Mouse (Mus musculus) forebrain, embryonic 14.5 days (tissue): Measurements from ENCODE around the gene Akt1. TPM values are rescaled to one million over a fixed set of nuclear protein-coding genes. Genes with fewer than 3 reads are reported as not detected.
A peak's percentile ranks its signal among the peaks of the same experiment; 100 is the strongest.

Experiments
- ATAC-seq: fragments of 200-750 bp; cut with Nextera tagmentation; 2 replicates; pipeline ENCODE4 v1.8.0; 2017; ENCODE audit warnings: mild to moderate bottlenecking, moderate library complexity
- DNase-seq: peaks from one replicate; pipeline ENCODE4 v3.0.0-alpha.2; 2015; ENCODE audit warnings: low spot score
- H3K27ac ChIP-seq: fragments of 300-500 bp; sonication (generic); 2 replicates; pipeline ENCODE4 v1.5.1; 2014; ENCODE audit warnings: low read depth, mild to moderate bottlenecking, control low read depth, low read length, moderate library complexity
- H3K27me3 ChIP-seq: fragments of 300-500 bp; sonication (generic); replicated peaks from 2 replicates; pipeline ENCODE4 v1.6.1; 2014; ENCODE audit warnings: low read length, control low read depth, mixed read lengths; ENCODE audit not compliant: control insufficient read depth, insufficient read depth
- H3K36me3 ChIP-seq: fragments of 300-500 bp; sonication (generic); 2 replicates; pipeline ENCODE4 v1.6.1; 2014; ENCODE audit warnings: low read length, control low read depth; ENCODE audit not compliant: control insufficient read depth, insufficient read depth
- H3K4me1 ChIP-seq: fragments of 300-500 bp; sonication (generic); 2 replicates; pipeline ENCODE4 v1.6.1; 2014; ENCODE audit warnings: antibody characterized with exemption, low read length, control low read depth; ENCODE audit not compliant: control insufficient read depth, insufficient read depth
- H3K4me2 ChIP-seq: fragments of 300-500 bp; sonication (generic); 2 replicates; pipeline ENCODE4 v1.6.1; 2014; ENCODE audit warnings: mild to moderate bottlenecking, control low read depth, low read length
- H3K4me3 ChIP-seq: fragments of 300-500 bp; sonication (generic); 2 replicates; pipeline ENCODE4 v1.5.1; 2014; ENCODE audit warnings: low read depth, low read length, control low read depth
- H3K9ac ChIP-seq: fragments of 300-500 bp; sonication (generic); 2 replicates; pipeline ENCODE4 v1.6.1; 2014; ENCODE audit warnings: mild to moderate bottlenecking, low read length, control low read depth, moderate library complexity
- H3K9me3 ChIP-seq: fragments of 300-500 bp; sonication (generic); replicated peaks from 2 replicates; pipeline ENCODE4 v1.6.1; 2016; ENCODE audit warnings: low read length, control low read depth, mixed read lengths; ENCODE audit not compliant: control insufficient read depth
- WGBS: fragments of 180-500 bp; shearing (Covaris S2); extraction: QIAGEN DNeasy Blood & Tissue Kit; methylation state at CpG from one replicate; pipeline ENCODE4 v1.1.7; 2014; 5-methylcytosine and 5-hydroxymethylcytosine counted together
- polyA plus RNA-seq: library from polyadenylated mRNA; unstranded; fragments of >200 nt; fragmentation: Nextera tagmentation; extraction: Ambion mirVana; gene quantifications from 2 replicates; pipeline ENCODE4 v1.2.1, GENCODE M21; 2014

Akt1 gene
- 61.7 and 65.4 TPM in 2 replicates for polyA plus RNA-seq

DNA sequence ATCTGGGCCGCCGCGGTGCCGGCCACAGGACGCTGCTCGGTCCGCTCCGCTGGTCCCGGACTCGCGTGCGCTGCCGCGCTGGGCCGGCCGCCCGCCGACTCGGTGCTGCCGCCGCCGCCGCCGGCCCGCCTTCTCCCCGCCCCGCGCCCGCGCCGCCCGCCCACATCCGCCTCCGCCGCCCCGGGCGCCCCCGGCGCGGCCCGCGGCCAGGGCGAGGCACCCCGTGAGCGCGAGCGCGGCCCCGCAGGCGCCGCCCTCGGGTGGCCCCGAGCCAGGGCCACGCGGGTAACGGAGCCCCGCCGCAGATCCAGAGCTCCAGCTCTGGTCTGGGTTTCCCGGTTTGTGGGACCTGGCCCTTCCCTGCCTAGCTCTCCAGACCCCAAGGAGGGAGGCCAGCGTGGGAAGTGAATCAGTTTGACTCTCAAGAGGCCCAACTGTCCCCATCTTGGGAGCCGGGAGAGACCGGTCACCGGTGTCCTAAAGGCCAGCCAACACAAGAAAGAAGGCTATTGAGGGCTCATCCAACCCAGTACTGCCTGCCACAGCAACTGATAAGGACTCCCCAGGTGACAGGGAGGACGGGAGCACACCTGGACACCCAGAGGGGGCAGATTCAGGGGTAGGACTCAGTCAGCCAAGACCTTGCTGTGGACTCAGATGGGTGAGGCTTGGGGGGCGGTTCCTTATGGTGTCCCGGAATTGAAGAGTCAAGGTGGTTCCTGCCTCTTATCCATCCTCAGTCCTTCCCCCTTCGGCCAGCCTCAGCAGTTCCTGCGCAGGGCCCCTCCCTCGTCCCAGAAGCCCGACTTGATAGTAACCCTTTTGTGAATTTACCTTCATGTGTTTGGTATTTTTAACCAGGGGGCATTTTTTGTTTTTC lies at the start of gene Akt1:
Gene Akt1, minus strand, starts transcription at position 753 of the 880 bp plus-strand sequence.
- H3K4me1 ChIP-seq: peaks cover 28% of the 10 kb centered on the region
- no peaks in the 10 kb centered on the region for H3K9me3 ChIP-seq
- H3K27ac ChIP-seq: peak within 1 kb of the TSS; percentile 94
- peak within 1 kb of the TSS; percentile 99 for H3K9ac ChIP-seq
- ATAC-seq (peak; percentile 18; the same call in 1 of the 2 replicates), DNase-seq (peak; percentile 46)
- peak within 1 kb of the TSS; percentile 93 for H3K4me3 ChIP-seq
- peaks cover 19% of the 10 kb centered on the region for H3K36me3 ChIP-seq
- under 1% methylated on average over 41 of the region's 70 CpGs for WGBS
- peak within 1 kb of the TSS; percentile 91 for H3K4me2 ChIP-seq
- H3K27me3 ChIP-seq: peaks cover 16% of the 10 kb centered on the region; the same call in 1 of the 2 replicates

DNA sequence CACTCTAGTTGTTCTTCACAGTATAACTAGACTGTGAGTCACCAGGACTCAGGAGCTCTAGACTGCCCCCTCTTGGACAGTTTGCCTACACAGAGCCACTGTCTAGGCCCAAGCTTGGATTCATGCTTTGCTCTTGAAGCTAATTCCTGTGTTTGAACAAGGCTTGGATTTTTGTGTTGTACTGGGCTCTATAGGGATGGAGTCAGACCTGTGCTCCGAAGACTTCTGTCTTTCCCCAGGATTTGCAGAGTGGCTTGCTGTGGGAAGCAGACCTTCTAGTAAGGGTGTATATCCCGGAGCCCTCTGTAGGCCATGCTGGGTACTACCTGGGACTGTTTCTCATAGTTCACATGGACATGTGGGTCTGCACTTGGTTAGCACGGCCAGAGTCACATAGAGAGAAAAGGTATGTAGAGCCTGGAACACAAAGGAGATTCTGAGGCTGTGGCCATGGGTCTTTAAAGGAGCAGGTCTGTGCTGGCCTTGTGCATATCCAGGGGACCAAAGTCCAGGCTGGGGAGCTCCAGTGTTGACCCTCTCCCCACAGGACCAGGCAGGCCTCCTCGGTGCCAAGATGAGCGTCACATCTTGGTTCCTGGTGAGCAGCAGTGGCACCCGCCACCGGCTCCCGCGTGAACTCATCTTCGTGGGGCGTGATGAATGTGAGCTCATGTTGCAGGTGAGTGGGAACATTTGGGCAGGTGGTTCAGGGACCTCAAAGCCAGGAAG lies 49.6 kb upstream of the Akt1 start:
- Histone ChIP-seq H3K4me1 (peaks cover 8% of the 10 kb centered on the region; the same call in 1 of the 2 replicates), H3K4me3 (no peak overlapping the region), H3K27me3 (no peaks in the 10 kb centered on the region), H3K9ac (no peak overlapping the region), H3K27ac (no peak overlapping the region), H3K9me3 (no peaks in the 10 kb centered on the region), H3K36me3 (peaks cover 13% of the 10 kb centered on the region; the same call in 1 of the 2 replicates), H3K4me2 (no peak overlapping the region)
- 77% methylated on average over 11 of the region's 11 CpGs for WGBS
- DNase-seq (peak; percentile 76), ATAC-seq (peak; percentile 27; the same call in 1 of the 2 replicates)

DNA sequence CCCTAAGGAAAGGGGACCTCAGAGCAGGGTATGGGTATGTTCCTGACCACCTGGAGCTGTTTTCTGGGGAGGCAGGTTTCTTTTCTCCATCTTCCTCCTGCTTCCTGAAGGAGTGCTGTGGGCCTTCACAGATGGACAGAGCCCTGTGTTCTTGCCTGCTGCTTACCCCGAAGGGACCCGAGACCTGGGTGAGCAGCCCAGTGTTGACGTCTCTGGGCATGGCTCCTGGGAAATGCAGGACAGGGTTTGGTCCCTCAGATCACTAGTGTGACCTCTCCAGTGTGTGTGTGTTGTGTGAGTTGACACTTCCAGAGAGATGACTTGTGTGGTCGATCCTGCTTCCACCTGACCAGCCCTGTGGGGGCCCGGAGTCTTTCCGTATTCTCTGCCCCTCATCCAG lies 48.8 kb upstream of the Akt1 start:
- Histone ChIP-seq H3K4me3 (peak overlapping the region; percentile 79; the same call in 1 of the 2 replicates), H3K4me1 (peaks cover 8% of the 10 kb centered on the region; the same call in 1 of the 2 replicates), H3K9ac (no peak overlapping the region; the same call in 1 of the 2 replicates), H3K27ac (no peak overlapping the region), H3K4me2 (peak overlapping the region; percentile 92), H3K9me3 (no peaks in the 10 kb centered on the region), H3K27me3 (no peaks in the 10 kb centered on the region), H3K36me3 (peaks cover 13% of the 10 kb centered on the region; the same call in 1 of the 2 replicates)
- 88% methylated on average over 6 of the region's 6 CpGs for WGBS
- no peak for ATAC-seq
- no peak for DNase-seq

GRCm38 (mm10) chr12:112723028-112723330 lies 48.3 kb upstream of the Akt1 start:
- DNase-seq: no peak
- H3K27ac ChIP-seq: no peak overlapping the region
- H3K36me3 ChIP-seq: peaks cover 13% of the 10 kb centered on the region; the same call in 1 of the 2 replicates
- peak; percentile 15; the same call in 1 of the 2 replicates for ATAC-seq
- no peaks in the 10 kb centered on the region for H3K9me3 ChIP-seq
- peaks cover 8% of the 10 kb centered on the region; the same call in 1 of the 2 replicates for H3K4me1 ChIP-seq
- peak overlapping the region; percentile 79 for H3K4me3 ChIP-seq
- peak overlapping the region; percentile 92 for H3K4me2 ChIP-seq
- WGBS: 3% methylated on average over 5 of the region's 5 CpGs
- H3K27me3 ChIP-seq: no peaks in the 10 kb centered on the region
- H3K9ac ChIP-seq: peak overlapping the region; percentile 86

- ATAC-seq (peak; percentile 52), DNase-seq (peak; percentile 44)
- Histone ChIP-seq H3K4me2 (peak overlapping the region; percentile 92), H3K4me3 (peak overlapping the region; percentile 79), H3K36me3 (peaks cover 13% of the 10 kb centered on the region; the same call in 1 of the 2 replicates), H3K9ac (peak overlapping the region; percentile 86), H3K27me3 (no peaks in the 10 kb centered on the region), H3K27ac (no peak overlapping the region), H3K4me1 (peaks cover 8% of the 10 kb centered on the region; the same call in 1 of the 2 replicates), H3K9me3 (no peaks in the 10 kb centered on the region)
- 1% methylated on average over 53 of the region's 75 CpGs for WGBS
Observed at GRCm38 (mm10) chr12:112722240-112723027, 47.8 kb upstream of the Akt1 start.

GRCm38 (mm10) chr12:112721424-112722239 lies 46.9 kb upstream of the Akt1 start:
- Histone ChIP-seq H3K36me3 (peaks cover 13% of the 10 kb centered on the region; the same call in 1 of the 2 replicates), H3K27me3 (no peaks in the 10 kb centered on the region), H3K4me3 (peak overlapping the region; percentile 79), H3K9ac (peak overlapping the region; percentile 86), H3K27ac (no peak overlapping the region), H3K4me1 (peaks cover 8% of the 10 kb centered on the region; the same call in 1 of the 2 replicates), H3K9me3 (no peaks in the 10 kb centered on the region), H3K4me2 (peak overlapping the region; percentile 92)
- ATAC-seq: peak; percentile 65
- WGBS: 1% methylated on average over 56 of the region's 69 CpGs
- peak; percentile 46 for DNase-seq

- Histone ChIP-seq H3K36me3 (peaks cover 13% of the 10 kb centered on the region; the same call in 1 of the 2 replicates), H3K4me1 (peaks cover 8% of the 10 kb centered on the region; the same call in 1 of the 2 replicates), H3K4me3 (peak overlapping the region; percentile 79), H3K9me3 (no peaks in the 10 kb centered on the region), H3K27me3 (no peaks in the 10 kb centered on the region), H3K27ac (no peak overlapping the region), H3K9ac (no peak overlapping the region), H3K4me2 (peak overlapping the region; percentile 92)
- no peak for DNase-seq
- 31% methylated on average over 12 of the region's 12 CpGs for WGBS
- no peak for ATAC-seq
Observed at GRCm38 (mm10) chr12:112720890-112721423, 46.3 kb upstream of the Akt1 start.
